Mouse (Mus musculus) thymus, postnatal 10 days (tissue): ENCODE measurements at regions not wholly inside any gene's neighbourhood (a gene's known extent, or its start where the extent isn't known, plus 50 kb on each side); places are given as distances from the start of the nearest gene placed in this dataset.

Experiments used
- DNase-seq, 2 experiments: peaks; one replicate each; pipeline ENCODE4 v3.0.0; 2021; ENCODE audit warnings: low spot score in 2 of 2

DNA sequence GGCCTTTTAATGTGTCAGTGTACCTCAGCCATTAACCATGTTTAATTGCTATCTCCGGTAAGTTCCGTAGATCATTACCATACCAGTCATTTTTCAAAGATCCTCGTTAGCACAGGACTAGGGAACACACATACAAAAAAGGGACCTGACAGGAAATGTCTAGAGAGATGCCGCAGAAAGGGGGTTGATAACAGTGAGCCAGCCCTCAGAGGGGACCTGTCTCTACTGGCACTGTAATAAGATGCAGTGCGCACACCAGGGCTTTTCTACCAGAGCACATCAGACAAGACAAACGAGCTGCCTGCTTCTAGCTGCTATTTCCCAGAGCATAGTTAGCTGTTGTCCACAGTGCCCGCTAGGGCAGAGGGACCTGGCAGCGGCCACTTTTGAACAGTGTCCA is 199.1 kb downstream of the Sox11 start:
- DNase-seq, result no peak

- no peak for DNase-seq
Observed at GRCm38 (mm10) chr12:27140335-27140702, 202.1 kb downstream of the Sox11 start.

DNA sequence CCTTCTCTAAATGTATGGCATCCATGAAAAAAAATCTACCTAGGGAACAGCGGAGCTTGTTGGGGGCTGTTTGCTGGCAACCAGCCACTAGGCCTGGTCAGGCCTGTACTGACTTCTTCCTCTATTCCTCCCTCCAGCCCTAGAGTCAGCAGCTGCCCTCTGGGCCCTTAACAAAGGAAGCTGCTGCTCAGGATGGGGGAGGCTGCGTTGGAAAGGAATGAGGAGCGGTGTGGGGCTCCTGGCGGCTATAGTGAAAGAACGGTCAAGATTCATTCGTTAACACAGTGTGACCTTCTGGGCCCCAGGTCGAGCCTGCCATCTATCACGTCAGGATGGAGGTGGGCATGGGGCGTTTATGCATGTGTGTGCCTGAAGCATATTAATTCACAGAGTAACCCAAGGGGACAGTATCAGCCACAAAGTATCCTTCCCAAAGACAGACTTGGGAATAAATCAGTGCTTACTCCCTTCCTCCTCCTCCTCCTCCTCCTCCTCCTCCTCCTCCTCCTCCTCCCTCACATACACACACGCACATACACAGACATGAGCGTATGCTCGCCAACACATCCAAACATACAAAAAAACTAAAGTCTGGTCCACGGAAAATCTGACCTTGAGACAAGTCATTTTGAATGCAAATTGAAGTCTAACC is 202.6 kb downstream of the Sox11 start:
- DNase-seq, result no peak

GRCm38 (mm10) chr12:27138663-27139633 is 203.4 kb downstream of the Sox11 start:
- DNase-seq, result no peak

DNA sequence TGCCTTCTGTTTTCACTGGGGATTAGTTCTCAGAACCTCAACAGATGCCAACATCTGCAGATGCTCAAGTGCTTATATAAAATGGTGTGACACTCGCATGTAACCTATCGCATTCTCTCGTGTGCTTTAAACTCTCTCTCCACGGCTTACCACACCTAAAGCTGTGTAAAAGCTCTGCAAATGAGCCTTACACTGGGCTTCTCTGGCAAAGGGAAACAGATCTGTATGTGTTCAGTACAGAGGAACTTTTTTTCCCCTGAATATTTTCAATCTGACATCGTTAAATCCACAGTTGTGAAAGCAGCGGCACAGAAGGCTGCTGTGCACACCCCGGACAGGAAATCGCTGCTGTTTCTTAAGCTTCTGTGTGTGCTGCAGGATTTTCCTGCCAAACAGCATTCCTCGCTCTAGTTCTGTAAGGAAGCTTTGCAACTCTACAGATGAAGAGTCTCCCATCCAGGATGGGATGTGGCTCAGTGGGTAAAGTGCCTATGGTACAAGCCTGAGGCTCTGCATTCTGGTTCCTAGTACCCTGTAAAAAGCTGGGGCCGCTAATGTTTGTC is 206.3 kb downstream of the Sox11 start:
- DNase-seq, result no peak

- DNase-seq, result no peak
Observed at GRCm38 (mm10) chr12:27130544-27130943, 211.8 kb downstream of the Sox11 start.

GRCm38 (mm10) chr12:27127054-27127605 is 215.2 kb downstream of the Sox11 start:
- no peak for DNase-seq

DNA sequence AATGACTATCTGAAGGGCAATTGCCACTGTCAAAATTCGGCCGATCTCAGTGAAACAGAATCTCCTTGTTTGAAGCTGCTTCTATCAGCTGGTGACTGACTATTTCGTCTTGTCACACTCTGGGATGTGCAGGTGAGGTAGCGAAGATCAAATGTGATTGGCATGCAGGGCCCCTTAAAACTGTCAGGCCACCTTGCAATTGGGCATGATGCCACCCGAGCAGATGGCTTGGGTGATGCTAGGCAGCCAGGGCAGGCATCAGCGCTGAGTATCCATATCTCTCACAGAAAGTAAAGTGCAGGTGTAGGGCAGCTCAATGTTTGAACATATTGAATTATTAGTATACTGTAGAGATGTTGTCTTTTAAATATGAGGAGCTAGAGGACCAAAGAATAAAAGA is 223.8 kb downstream of the Sox11 start:
- DNase-seq, result no peak

DNA sequence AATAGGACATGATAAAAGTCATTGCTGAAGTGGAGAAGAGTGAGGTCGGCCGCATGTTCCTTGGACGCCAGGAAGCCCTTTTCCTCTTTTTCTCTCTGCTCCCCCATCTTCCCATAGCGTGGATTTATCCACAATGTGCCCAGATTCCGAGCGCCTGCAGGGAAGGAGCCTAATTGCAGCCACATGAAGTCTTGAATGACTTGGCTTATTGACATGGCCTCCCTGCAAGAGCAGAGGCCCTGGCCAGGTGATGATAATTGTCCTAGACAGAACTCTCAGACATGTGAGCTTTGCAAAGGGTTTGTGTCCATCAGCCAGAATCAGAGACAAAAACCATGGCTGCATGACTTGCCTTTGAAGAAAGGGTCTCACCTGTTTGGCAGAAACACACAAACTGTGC is 227.0 kb downstream of the Sox11 start:
- no peak for DNase-seq

- DNase-seq, result no peak
Observed at GRCm38 (mm10) chr12:27104925-27105571, 237.3 kb downstream of the Sox11 start.

GRCm38 (mm10) chr12:27102996-27103395 is 239.4 kb downstream of the Sox11 start:
- no peak for DNase-seq

DNA sequence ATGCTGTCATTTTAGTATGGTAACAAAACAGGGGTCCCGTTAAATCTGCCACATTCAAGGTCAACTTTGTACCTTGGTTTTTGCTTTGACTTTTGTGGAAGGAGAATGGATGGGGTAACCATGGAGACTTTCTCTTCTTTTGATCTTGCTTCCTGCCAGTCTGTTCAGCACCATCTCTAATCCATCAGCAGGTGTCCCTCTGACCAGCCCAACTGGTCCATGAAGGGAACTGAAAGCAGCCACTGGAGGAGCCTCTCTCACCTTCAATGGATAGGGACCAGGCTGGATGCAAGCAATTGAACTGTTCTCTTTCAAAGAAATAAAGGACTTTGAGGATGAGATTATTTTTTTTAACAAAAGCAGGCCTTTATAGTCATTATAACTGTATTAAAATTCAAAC is 253.2 kb downstream of the Sox11 start:
- DNase-seq, result no peak

GRCm38 (mm10) chr12:27085890-27086289 is 256.5 kb downstream of the Sox11 start:
- no peak for DNase-seq

- no peak for DNase-seq
Observed at GRCm38 (mm10) chr12:27083645-27084550, 258.5 kb downstream of the Sox11 start.

GRCm38 (mm10) chr12:27083089-27083488 is 259.3 kb downstream of the Sox11 start:
- DNase-seq, result no peak

DNA sequence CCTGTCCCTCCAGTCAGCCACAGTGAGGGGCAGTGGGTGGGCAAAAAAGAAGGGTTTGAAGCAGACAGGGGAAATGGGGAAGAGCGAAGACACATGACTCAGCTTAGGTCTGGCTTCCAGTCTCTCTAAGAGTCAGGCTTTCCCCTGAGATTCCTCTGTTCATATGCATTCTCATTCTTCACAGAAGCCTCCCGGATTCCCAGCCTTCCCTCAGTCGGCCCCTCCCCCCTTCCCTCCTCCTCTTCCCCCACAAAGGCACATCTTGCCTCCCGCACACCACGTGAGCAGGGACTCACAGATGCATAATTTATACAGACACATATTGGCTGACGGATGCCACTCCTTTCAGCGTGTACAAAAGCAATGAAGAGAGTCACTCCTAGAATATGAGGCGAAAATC is 259.8 kb downstream of the Sox11 start:
- DNase-seq, result no peak

GRCm38 (mm10) chr12:27076107-27076738 is 266.2 kb downstream of the Sox11 start:
- no peak for DNase-seq

DNA sequence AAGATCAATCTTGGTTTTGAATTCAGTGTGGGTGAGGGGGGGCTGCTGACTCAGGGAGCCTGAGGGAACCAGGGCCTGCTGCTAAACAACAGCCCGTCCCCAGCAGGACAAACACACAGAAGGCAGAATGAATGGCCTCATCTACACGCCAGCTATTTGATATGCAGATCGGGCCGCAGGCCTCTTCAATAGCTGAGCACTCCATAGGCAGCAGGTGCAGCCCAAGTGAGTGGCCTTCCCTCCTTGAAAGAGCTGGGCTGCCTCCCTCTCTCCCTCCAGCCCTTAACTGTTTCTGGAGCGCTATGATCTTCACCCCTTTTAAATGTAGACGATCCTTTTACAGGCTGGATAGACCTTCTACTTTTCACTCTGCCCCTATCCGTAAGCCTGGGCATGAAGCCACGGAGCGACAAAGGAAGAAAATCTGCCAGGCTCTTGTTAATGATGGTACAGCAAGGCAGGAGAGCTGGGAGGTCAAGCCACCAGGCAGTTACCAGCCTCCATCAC is 277.3 kb downstream of the Sox11 start:
- no peak for DNase-seq

- no peak for DNase-seq
Observed at GRCm38 (mm10) chr12:27063518-27063917, 278.9 kb downstream of the Sox11 start.
